Mouse (Mus musculus) erythroblast, embryonic 14.5 days (primary cell): ENCODE data around the gene Mmp7. TPM values are rescaled to one million over a fixed set of nuclear protein-coding genes. Genes with fewer than 3 reads are reported as not detected.

ENCODE experiments used
- H3K27me3 ChIP-seq: 2 replicates; pipeline ENCODE4 v1.6.1; 2012; ENCODE audit warnings: inconsistent platforms; ENCODE audit not compliant: control insufficient read depth
- H3K36me3 ChIP-seq: 2 replicates; pipeline ENCODE4 v1.6.1; 2012; ENCODE audit warnings: mild to moderate bottlenecking, inconsistent platforms; ENCODE audit not compliant: control insufficient read depth
- H3K4me1 ChIP-seq: 2 replicates; pipeline ENCODE4 v1.6.1; 2012; ENCODE audit warnings: inconsistent platforms; ENCODE audit not compliant: control insufficient read depth
- H3K4me3 ChIP-seq: replicated peaks from 2 replicates; pipeline ENCODE3; 2012; ENCODE audit warnings: moderate library complexity, mild to moderate bottlenecking, inconsistent platforms
- H3K9me3 ChIP-seq: 2 replicates; pipeline ENCODE4 v1.6.1; 2012; ENCODE audit warnings: low read length, inconsistent platforms, mixed read lengths; ENCODE audit not compliant: control insufficient read depth
- GATA1 ChIP-seq: IDR thresholded peaks from 2 replicates; pipeline ENCODE4 v1.6.1; 2012; ENCODE audit warnings: low read length, inconsistent platforms, mixed read lengths
- TAL1 ChIP-seq: IDR thresholded peaks from 3 replicates; pipeline ENCODE4 v1.6.1; 2012; ENCODE audit warnings: low read length, inconsistent platforms, mixed read lengths
- polyA plus RNA-seq: library from polyadenylated mRNA; stranded (reverse); fragments of >175 nt; gene quantifications from 2 replicates; pipeline ENCODE4 v1.2.3, GENCODE M21; 2012

Mmp7 gene
- polyA plus RNA-seq, 1 experiment, result not detected

DNA sequence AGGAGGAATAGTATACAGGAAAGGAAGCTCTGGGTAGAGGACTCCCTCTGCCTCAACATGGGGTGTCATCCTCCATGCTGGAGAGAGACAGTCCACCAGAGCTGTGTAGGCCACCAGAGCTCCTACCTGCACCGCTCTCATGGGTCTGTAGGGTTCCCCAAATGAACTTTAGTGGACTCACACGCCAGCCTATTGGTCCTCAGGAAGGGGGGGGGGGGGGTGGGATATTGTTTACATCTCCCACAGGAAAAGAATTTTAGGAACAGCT, 23.0 kb downstream of the Mmp7 start:
- Histone ChIP-seq H3K36me3 (no peaks in the 10 kb centered on the region), H3K27me3 (no peaks in the 10 kb centered on the region), H3K4me3 (no peak overlapping the region), H3K4me1 (no peaks in the 10 kb centered on the region), H3K9me3 (no peaks in the 10 kb centered on the region)
- TF ChIP-seq GATA1 (no peak), TAL1 (no peak)

GRCm38 (mm10) chr9:7721543-7721942, 29.7 kb downstream of the Mmp7 start:
- no peaks in the 10 kb centered on the region for H3K9me3 ChIP-seq
- no peaks in the 10 kb centered on the region for H3K4me1 ChIP-seq
- H3K4me3 ChIP-seq, result no peak overlapping the region
- no peaks in the 10 kb centered on the region for H3K36me3 ChIP-seq
- no peak for TF ChIP-seq GATA1
- TF ChIP-seq TAL1, result no peak
- no peaks in the 10 kb centered on the region for H3K27me3 ChIP-seq

- H3K9me3 ChIP-seq, result no peaks in the 10 kb centered on the region
- H3K36me3 ChIP-seq, result no peaks in the 10 kb centered on the region
- H3K27me3 ChIP-seq, result no peaks in the 10 kb centered on the region
- TF ChIP-seq GATA1 (no peak), TAL1 (no peak)
- no peak overlapping the region for H3K4me3 ChIP-seq
- no peaks in the 10 kb centered on the region for H3K4me1 ChIP-seq
Observed at GRCm38 (mm10) chr9:7728997-7729396, 37.1 kb downstream of the Mmp7 start.

GRCm38 (mm10) chr9:7742696-7743095, 50.8 kb downstream of the Mmp7 start:
- no peak for TF ChIP-seq TAL1
- no peak for TF ChIP-seq GATA1
- Histone ChIP-seq H3K27me3 (no peaks in the 10 kb centered on the region), H3K4me1 (no peaks in the 10 kb centered on the region), H3K4me3 (no peak overlapping the region), H3K36me3 (no peaks in the 10 kb centered on the region), H3K9me3 (no peaks in the 10 kb centered on the region)

- Histone ChIP-seq H3K4me3 (no peak overlapping the region), H3K36me3 (no peaks in the 10 kb centered on the region), H3K9me3 (no peaks in the 10 kb centered on the region), H3K27me3 (no peaks in the 10 kb centered on the region), H3K4me1 (no peaks in the 10 kb centered on the region)
- TF ChIP-seq GATA1 (no peak), TAL1 (no peak)
Observed at GRCm38 (mm10) chr9:7744156-7744555, 52.3 kb downstream of the Mmp7 start.

- Histone ChIP-seq H3K9me3 (no peaks in the 10 kb centered on the region), H3K36me3 (no peaks in the 10 kb centered on the region), H3K27me3 (no peaks in the 10 kb centered on the region), H3K4me3 (no peak overlapping the region), H3K4me1 (no peaks in the 10 kb centered on the region; the same call in 1 of the 2 replicates)
- TF ChIP-seq GATA1 (no peak), TAL1 (no peak)
Observed at GRCm38 (mm10) chr9:7748881-7749280, 57.0 kb downstream of the Mmp7 start.

Other genes with a start within 250 kb of the Mmp7 start
- gene Mmp3, start 246.3 kb upstream of the Mmp7 start, polyA plus RNA-seq, result not detected in 2 replicates
- gene Mmp10, start 189.7 kb upstream of the Mmp7 start, polyA plus RNA-seq, result not detected in 2 replicates
- not detected in 2 replicates for gene Mmp8, start 133.6 kb upstream of the Mmp7 start, polyA plus RNA-seq
- not detected in 2 replicates for gene Mmp27, start 120.7 kb upstream of the Mmp7 start, polyA plus RNA-seq
- gene Mmp20, start 63.9 kb upstream of the Mmp7 start, polyA plus RNA-seq, result not detected in 2 replicates
- gene Tmem123, start 72.0 kb downstream of the Mmp7 start, polyA plus RNA-seq, result 0.63 and 0.96 TPM in 2 replicates
- gene Birc2, start 145.0 kb downstream of the Mmp7 start, polyA plus RNA-seq, result 0.09 and 0.47 TPM in 2 replicates
- gene Birc3, start 181.1 kb downstream of the Mmp7 start, polyA plus RNA-seq, result 0.05 and 0.09 TPM in 2 replicates